Mouse (Mus musculus): ENCODE measurements around the gene Rbm20.
"Not testable (repeated sequence)": the region's sequence is repeated elsewhere in the genome, so short reads cannot be mapped to it uniquely, and the experiment has no call there.

DNA sequence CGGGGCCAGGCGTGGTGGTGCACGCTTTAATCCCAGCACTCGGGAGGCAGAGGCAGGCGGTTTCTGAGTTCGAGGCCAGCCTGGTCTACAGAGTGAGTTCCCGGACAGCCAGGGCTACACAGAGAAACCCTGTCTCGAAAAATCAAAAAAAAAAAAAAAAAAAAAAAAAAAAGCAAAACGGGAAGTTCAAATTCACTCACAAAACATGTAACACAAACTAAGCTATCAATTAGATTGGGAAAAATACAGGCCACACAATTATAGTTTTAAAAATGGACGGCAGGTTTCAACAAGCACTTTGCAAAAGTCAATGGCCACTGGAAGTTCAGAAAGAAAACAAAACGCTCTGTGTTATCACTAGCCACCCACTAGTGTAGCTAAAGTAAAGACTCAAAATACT, 20.7 kb upstream of the Rbm20 start:
- TF ChIP-seq CTCF, POLR2A (IDR thresholded peaks at IDR 0.05; ENCODE audit: insufficient read depth, low read depth, low read length): not testable (repeated sequence)
